Mouse (Mus musculus) forebrain, embryonic 13.5 days (tissue): ENCODE results near the gene Espn. TPM values are rescaled to one million over a fixed set of nuclear protein-coding genes. Genes with fewer than 3 reads are reported as not detected.
A peak's percentile ranks its signal among the peaks of the same experiment; 100 is the strongest.

Source experiments
- ATAC-seq: fragments of 200-750 bp; cut with Nextera tagmentation; 2 replicates; pipeline ENCODE4 v1.8.0; 2017
- H3K27ac ChIP-seq: fragments of 300-500 bp; sonication (generic); 2 replicates; pipeline ENCODE4 v1.5.1; 2015; ENCODE audit warnings: inconsistent platforms, mild to moderate bottlenecking, moderate library complexity
- H3K27me3 ChIP-seq: fragments of 300-500 bp; sonication (generic); 2 replicates; pipeline ENCODE4 v1.6.1; 2015; ENCODE audit warnings: mild to moderate bottlenecking, inconsistent platforms
- H3K36me3 ChIP-seq: fragments of 300-500 bp; sonication (generic); 2 replicates; pipeline ENCODE4 v1.6.1; 2015; ENCODE audit warnings: mild to moderate bottlenecking, inconsistent platforms; ENCODE audit not compliant: poor library complexity, severe bottlenecking
- H3K4me1 ChIP-seq: fragments of 300-500 bp; sonication (generic); 2 replicates; pipeline ENCODE4 v1.6.1; 2015; ENCODE audit warnings: inconsistent platforms
- H3K4me2 ChIP-seq: fragments of 300-500 bp; sonication (generic); 2 replicates; pipeline ENCODE4 v1.6.1; 2015; ENCODE audit warnings: inconsistent platforms, mild to moderate bottlenecking, moderate library complexity
- H3K4me3 ChIP-seq: fragments of 300-500 bp; sonication (generic); 2 replicates; pipeline ENCODE4 v1.5.1; 2015; ENCODE audit warnings: mild to moderate bottlenecking, inconsistent platforms
- H3K9ac ChIP-seq: fragments of 300-500 bp; sonication (generic); 2 replicates; pipeline ENCODE4 v1.6.1; 2015; ENCODE audit warnings: mild to moderate bottlenecking, inconsistent platforms
- H3K9me3 ChIP-seq: fragments of 300-500 bp; sonication (generic); replicated peaks from 2 replicates; pipeline ENCODE4 v1.6.1; 2016; ENCODE audit warnings: inconsistent platforms
- WGBS: fragments of 180-500 bp; shearing (Covaris S2); methylation state at CpG from one replicate; pipeline ENCODE4 v1.1.7; 2015; 5-methylcytosine and 5-hydroxymethylcytosine counted together
- polyA plus RNA-seq: library from polyadenylated mRNA; unstranded; fragments of >200 nt; fragmentation: Nextera tagmentation; extraction: Ambion mirVana; gene quantifications from 2 replicates; pipeline ENCODE4 v1.2.1, GENCODE M21; 2015

Gene Espn
- 0.10 and 0.13 TPM in 2 replicates for polyA plus RNA-seq

- Histone ChIP-seq H3K9me3 (no peaks in the 10 kb centered on the region), H3K4me1 (peaks cover 15% of the 10 kb centered on the region), H3K9ac (peak within 1 kb of the TSS; percentile 45; the same call in 1 of the 2 replicates), H3K4me2 (peak within 1 kb of the TSS; percentile 59), H3K36me3 (no peaks in the 10 kb centered on the region), H3K27ac (no peak within 1 kb of the TSS), H3K4me3 (peak within 1 kb of the TSS; percentile 31), H3K27me3 (peaks cover 80% of the 10 kb centered on the region)
- WGBS, result 1% methylated on average over 43 of the region's 57 CpGs
- peak; percentile 65; the same call in 1 of the 2 replicates for ATAC-seq
Observed at GRCm38 (mm10) chr4:152151966-152152544, at the start of gene Espn. Gene Espn, minus strand, starts transcription at chr4:152152371.

GRCm38 (mm10) chr4:152201492-152201891 lies 49.3 kb upstream of the Espn start:
- no peak for ATAC-seq
- peaks cover 12% of the 10 kb centered on the region; the same call in 1 of the 2 replicates for H3K4me1 ChIP-seq
- 84% methylated on average over 6 of the region's 6 CpGs for WGBS

DNA sequence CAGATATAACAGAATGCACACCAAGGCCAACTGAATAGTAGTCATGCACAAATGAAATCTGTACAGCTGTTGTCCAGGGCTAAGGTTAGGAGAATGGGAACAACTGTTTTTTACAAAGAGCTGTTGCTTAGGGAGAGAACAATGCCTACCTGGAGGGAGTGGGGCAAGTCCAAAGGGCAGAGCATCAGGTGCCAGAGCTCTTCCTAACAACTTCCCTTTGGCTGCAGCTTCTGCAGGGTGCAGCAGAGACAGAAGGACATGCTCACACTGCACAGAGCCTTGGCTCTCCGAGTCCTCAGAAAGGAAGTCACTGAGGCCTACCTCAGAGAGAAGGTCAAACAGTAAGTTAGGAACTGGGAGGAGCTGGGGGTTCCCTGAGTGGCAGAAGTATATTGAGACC lies 47.4 kb upstream of the Espn start:
- Histone ChIP-seq H3K4me3 (no peak overlapping the region), H3K4me1 (peaks cover 12% of the 10 kb centered on the region; the same call in 1 of the 2 replicates), H3K9me3 (no peaks in the 10 kb centered on the region), H3K27ac (no peak overlapping the region), H3K9ac (no peak overlapping the region), H3K4me2 (no peak overlapping the region), H3K27me3 (no peaks in the 10 kb centered on the region), H3K36me3 (no peaks in the 10 kb centered on the region)
- no peak for ATAC-seq
- 88% methylated on average over 1 of the region's 1 CpGs for WGBS

More at GRCm38 (mm10) chr4:152201492-152201891, 49.3 kb upstream of the Espn start:
- H3K9ac ChIP-seq, result no peak overlapping the region
- no peak overlapping the region for H3K27ac ChIP-seq
- no peaks in the 10 kb centered on the region for H3K36me3 ChIP-seq
- no peaks in the 10 kb centered on the region for H3K27me3 ChIP-seq
- H3K4me2 ChIP-seq, result no peak overlapping the region
- H3K4me3 ChIP-seq, result no peak overlapping the region
- H3K9me3 ChIP-seq, result no peaks in the 10 kb centered on the region

DNA sequence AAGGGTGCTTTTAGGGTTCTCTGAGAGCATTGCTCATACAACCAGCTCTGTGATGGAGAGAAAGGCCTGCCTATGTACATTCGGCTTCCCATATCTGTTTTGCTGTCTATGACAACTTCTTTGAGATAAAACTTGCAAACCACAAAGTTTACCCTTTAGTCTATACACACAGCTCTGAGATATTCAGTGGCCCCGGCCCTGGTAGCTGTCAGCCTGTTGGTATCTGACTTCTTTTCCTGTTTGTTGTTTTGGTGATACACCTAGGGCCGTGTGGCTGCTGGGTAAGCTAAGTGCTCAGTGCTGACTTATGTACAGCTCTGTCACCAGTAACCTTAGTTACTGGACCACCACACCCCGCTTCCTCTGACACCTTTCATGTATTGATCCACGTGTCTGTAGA lies 45.4 kb upstream of the Espn start:
- Histone ChIP-seq H3K4me2 (no peak overlapping the region), H3K4me3 (no peak overlapping the region), H3K36me3 (no peaks in the 10 kb centered on the region), H3K9ac (no peak overlapping the region), H3K9me3 (no peaks in the 10 kb centered on the region), H3K27me3 (no peaks in the 10 kb centered on the region), H3K4me1 (peaks cover 16% of the 10 kb centered on the region), H3K27ac (no peak overlapping the region)
- WGBS, result 86% methylated on average over 5 of the region's 5 CpGs
- ATAC-seq, result no peak

- Histone ChIP-seq H3K36me3 (no peaks in the 10 kb centered on the region), H3K4me1 (peaks cover 17% of the 10 kb centered on the region), H3K27me3 (no peaks in the 10 kb centered on the region), H3K9ac (no peak overlapping the region), H3K4me2 (no peak overlapping the region), H3K4me3 (no peak overlapping the region), H3K27ac (no peak overlapping the region), H3K9me3 (no peaks in the 10 kb centered on the region)
- no peak for ATAC-seq
- 96% methylated on average over 9 of the region's 9 CpGs for WGBS
Observed at GRCm38 (mm10) chr4:152196276-152196675, 44.1 kb upstream of the Espn start.

DNA sequence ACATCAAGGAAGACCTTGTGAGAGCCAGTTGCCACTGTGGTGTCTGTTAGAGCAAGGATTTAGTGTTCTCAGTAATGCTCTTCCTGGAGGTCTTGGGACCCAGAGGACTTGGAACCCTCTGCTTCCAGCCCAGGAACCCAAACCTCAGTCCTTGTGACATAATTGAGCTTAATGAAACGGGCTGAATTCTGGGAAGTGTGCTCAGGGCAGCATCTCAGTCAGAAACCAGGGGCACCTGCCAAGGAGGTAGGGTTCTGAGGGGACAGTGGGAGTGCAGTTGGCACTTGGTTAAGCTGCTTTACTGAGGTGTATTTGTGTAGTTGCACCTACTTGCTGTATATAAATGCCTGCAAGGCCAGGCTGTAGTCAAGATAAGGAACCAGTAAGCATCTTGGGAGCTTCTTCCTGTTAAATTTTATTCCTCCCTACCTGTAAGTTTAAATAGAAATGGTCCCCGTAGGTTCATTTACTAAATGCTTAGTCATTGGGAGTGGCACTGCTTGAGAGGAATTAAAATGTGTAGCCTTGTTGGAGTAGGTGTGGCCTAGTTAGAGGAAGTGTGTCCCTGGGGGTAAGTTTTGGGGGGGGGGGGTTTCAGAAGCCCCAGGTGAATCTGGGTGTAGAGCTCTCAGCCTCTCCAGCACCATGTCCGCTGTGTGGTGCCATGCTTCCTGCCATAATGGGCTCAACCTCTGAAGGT lies 42.5 kb upstream of the Espn start:
- H3K27me3 ChIP-seq, result no peaks in the 10 kb centered on the region; the same call in 1 of the 2 replicates
- H3K9me3 ChIP-seq, result no peaks in the 10 kb centered on the region
- H3K27ac ChIP-seq, result no peak overlapping the region
- H3K4me2 ChIP-seq, result no peak overlapping the region
- H3K36me3 ChIP-seq, result no peaks in the 10 kb centered on the region
- WGBS, result 83% methylated on average over 3 of the region's 3 CpGs
- no peak overlapping the region for H3K9ac ChIP-seq
- no peak for ATAC-seq
- H3K4me1 ChIP-seq, result peaks cover 31% of the 10 kb centered on the region
- no peak overlapping the region for H3K4me3 ChIP-seq

- H3K4me1 ChIP-seq, result peaks cover 33% of the 10 kb centered on the region
- H3K27ac ChIP-seq, result no peak overlapping the region
- 0 out of 2 replicates have a peak overlapping the region, but pooled peaks have one; percentile 26 for H3K9ac ChIP-seq
- H3K36me3 ChIP-seq, result no peaks in the 10 kb centered on the region
- H3K27me3 ChIP-seq, result peaks cover 3% of the 10 kb centered on the region; the same call in 1 of the 2 replicates
- 13% methylated on average over 4 of the region's 4 CpGs for WGBS
- ATAC-seq, result no peak
- H3K4me3 ChIP-seq, result no peak overlapping the region
- no peak overlapping the region for H3K4me2 ChIP-seq
- no peaks in the 10 kb centered on the region for H3K9me3 ChIP-seq
Observed at GRCm38 (mm10) chr4:152192569-152192968, 40.4 kb upstream of the Espn start.

DNA sequence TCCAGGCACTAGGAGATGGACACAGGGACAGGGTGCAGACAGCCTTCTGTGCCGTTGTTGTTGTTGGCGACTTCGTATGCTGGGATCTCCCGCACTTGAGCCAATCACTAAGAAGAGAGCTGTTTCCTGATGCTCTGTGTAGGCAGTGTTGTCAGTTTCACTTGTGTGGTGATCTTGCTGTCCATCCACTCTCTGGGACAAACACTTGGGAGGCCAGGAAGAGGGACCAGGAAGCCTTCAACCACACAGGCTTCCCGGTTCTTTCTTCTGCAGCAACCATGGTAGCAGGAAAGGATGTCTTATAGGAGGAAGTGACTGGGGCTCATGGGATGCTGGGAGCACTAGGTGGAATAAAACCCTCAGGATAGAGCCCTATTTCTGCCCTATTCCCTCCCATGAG lies 38.5 kb upstream of the Espn start:
- peaks cover 3% of the 10 kb centered on the region; the same call in 1 of the 2 replicates for H3K27me3 ChIP-seq
- 78% methylated on average over 5 of the region's 5 CpGs for WGBS
- H3K4me1 ChIP-seq, result peaks cover 49% of the 10 kb centered on the region
- 0 out of 2 replicates have a peak, but pooled peaks cover 3% of the 10 kb centered on the region for H3K9me3 ChIP-seq
- no peak overlapping the region for H3K27ac ChIP-seq
- H3K9ac ChIP-seq, result no peak overlapping the region
- no peak overlapping the region for H3K4me2 ChIP-seq
- H3K36me3 ChIP-seq, result no peaks in the 10 kb centered on the region
- H3K4me3 ChIP-seq, result no peak overlapping the region
- no peak for ATAC-seq

- H3K27me3 ChIP-seq, result peaks cover 3% of the 10 kb centered on the region; the same call in 1 of the 2 replicates
- ATAC-seq, result no peak
- no peak overlapping the region for H3K4me3 ChIP-seq
- 55% methylated on average over 11 of the region's 11 CpGs for WGBS
- H3K9me3 ChIP-seq, result 0 out of 2 replicates have a peak, but pooled peaks cover 3% of the 10 kb centered on the region
- H3K4me1 ChIP-seq, result peaks cover 54% of the 10 kb centered on the region
- H3K36me3 ChIP-seq, result no peaks in the 10 kb centered on the region
- no peak overlapping the region for H3K9ac ChIP-seq
- no peak overlapping the region for H3K4me2 ChIP-seq
- H3K27ac ChIP-seq, result no peak overlapping the region
Observed at GRCm38 (mm10) chr4:152190096-152190653, 38.0 kb upstream of the Espn start.

GRCm38 (mm10) chr4:152189691-152190090 lies 37.5 kb upstream of the Espn start:
- H3K4me2 ChIP-seq, result no peak overlapping the region
- 0 out of 2 replicates have a peak, but pooled peaks cover 3% of the 10 kb centered on the region for H3K9me3 ChIP-seq
- H3K27me3 ChIP-seq, result peaks cover 3% of the 10 kb centered on the region; the same call in 1 of the 2 replicates
- ATAC-seq, result no peak
- no peaks in the 10 kb centered on the region for H3K36me3 ChIP-seq
- H3K4me1 ChIP-seq, result peaks cover 59% of the 10 kb centered on the region
- no peak overlapping the region for H3K4me3 ChIP-seq
- H3K9ac ChIP-seq, result no peak overlapping the region
- 87% methylated on average over 4 of the region's 4 CpGs for WGBS
- H3K27ac ChIP-seq, result no peak overlapping the region

GRCm38 (mm10) chr4:152189071-152189470 lies 36.9 kb upstream of the Espn start:
- Histone ChIP-seq H3K9me3 (0 out of 2 replicates have a peak, but pooled peaks cover 3% of the 10 kb centered on the region), H3K4me2 (no peak overlapping the region), H3K27ac (no peak overlapping the region), H3K4me1 (peaks cover 64% of the 10 kb centered on the region), H3K9ac (no peak overlapping the region), H3K4me3 (no peak overlapping the region), H3K36me3 (no peaks in the 10 kb centered on the region), H3K27me3 (peaks cover 3% of the 10 kb centered on the region; the same call in 1 of the 2 replicates)
- ATAC-seq, result no peak
- WGBS, result 90% methylated on average over 6 of the region's 6 CpGs

DNA sequence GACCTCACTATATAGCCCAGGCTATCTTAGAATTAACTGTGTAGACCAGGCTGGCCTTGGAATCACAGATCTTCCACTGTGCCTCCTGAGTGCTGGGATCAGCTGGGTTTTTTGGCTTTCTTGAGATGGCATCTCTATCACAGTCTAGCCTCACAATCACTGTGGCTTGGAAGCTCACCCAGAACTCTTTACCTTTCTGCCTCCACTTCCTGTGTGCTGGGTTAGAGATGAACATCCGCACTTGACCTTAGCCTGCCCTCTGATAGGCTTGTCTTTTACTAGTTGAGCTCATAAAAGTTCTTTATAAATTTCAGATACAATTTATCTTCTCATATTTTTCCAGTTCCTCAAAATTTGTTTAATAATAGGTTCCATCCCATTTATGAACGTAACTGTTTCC lies 36.5 kb upstream of the Espn start:
- no peak for ATAC-seq
- WGBS, result 98% methylated on average over 2 of the region's 2 CpGs
- Histone ChIP-seq H3K27ac (no peak overlapping the region), H3K27me3 (peaks cover 3% of the 10 kb centered on the region; the same call in 1 of the 2 replicates), H3K36me3 (no peaks in the 10 kb centered on the region), H3K4me3 (no peak overlapping the region), H3K4me1 (peaks cover 64% of the 10 kb centered on the region), H3K9ac (no peak overlapping the region), H3K4me2 (no peak overlapping the region), H3K9me3 (0 out of 2 replicates have a peak, but pooled peaks cover 3% of the 10 kb centered on the region)
